Mouse (Mus musculus): ENCODE results near the gene Prickle2.

GRCm38 (mm10) chr6:92449956-92450355 lies 256.0 kb downstream of the Prickle2 start:
- no peak for TF ChIP-seq FLI1 (IDR thresholded peaks at IDR 0.05; ENCODE audit: low read length)
- no peak for TF ChIP-seq GATA1 (IDR thresholded peaks at IDR 0.05; ENCODE audit: borderline replicate concordance, low read length)
